Mouse (Mus musculus) limb, embryonic 12.5 days (tissue): ENCODE measurements around the gene Stambp. TPM values are rescaled to one million over a fixed set of nuclear protein-coding genes. Genes with fewer than 3 reads are reported as not detected.

Source experiments
- ATAC-seq: fragments of 200-750 bp; cut with Nextera tagmentation; 2 replicates; pipeline ENCODE4 v1.8.0; 2017; ENCODE audit warnings: low read depth, moderate TSS enrichment; ENCODE audit not compliant: insufficient number of reproducible peaks, insufficient read depth, low FRiP score, low TSS enrichment
- H3K27ac ChIP-seq: fragments of 300-500 bp; sonication (generic); 2 replicates; pipeline ENCODE4 v1.5.1; 2016; ENCODE audit warnings: mild to moderate bottlenecking, moderate library complexity
- H3K27me3 ChIP-seq: fragments of 300-500 bp; sonication (generic); 2 replicates; pipeline ENCODE4 v1.6.1; 2016; ENCODE audit warnings: mild to moderate bottlenecking, moderate library complexity
- H3K36me3 ChIP-seq: fragments of 300-500 bp; sonication (generic); 2 replicates; pipeline ENCODE4 v1.6.1; 2016; ENCODE audit warnings: mild to moderate bottlenecking, moderate library complexity
- H3K4me1 ChIP-seq: fragments of 300-500 bp; sonication (generic); replicated peaks from 2 replicates; pipeline ENCODE4 v1.6.1; 2016
- H3K4me2 ChIP-seq: fragments of 300-500 bp; sonication (generic); 2 replicates; pipeline ENCODE4 v1.6.1; 2016; ENCODE audit warnings: mild to moderate bottlenecking, moderate library complexity
- H3K4me3 ChIP-seq: fragments of 300-500 bp; sonication (generic); replicated peaks from 2 replicates; pipeline ENCODE4 v1.5.1; 2016; ENCODE audit warnings: mild to moderate bottlenecking
- H3K9ac ChIP-seq: fragments of 300-500 bp; sonication (generic); replicated peaks from 2 replicates; pipeline ENCODE4 v1.6.1; 2016; ENCODE audit warnings: mild to moderate bottlenecking, moderate library complexity
- H3K9me3 ChIP-seq: fragments of 300-500 bp; sonication (generic); 2 replicates; pipeline ENCODE4 v1.6.1; 2016; ENCODE audit warnings: mild to moderate bottlenecking, moderate library complexity
- WGBS: fragments of 180-500 bp; shearing (Covaris S2); methylation state at CpG from one replicate; pipeline ENCODE4 v1.1.7; 2016; 5-methylcytosine and 5-hydroxymethylcytosine counted together
- polyA plus RNA-seq: library from polyadenylated mRNA; unstranded; fragments of >200 nt; fragmentation: Nextera tagmentation; extraction: Ambion mirVana; gene quantifications from 2 replicates; pipeline ENCODE4 v1.2.1, GENCODE M21; 2016

Stambp gene
- polyA plus RNA-seq, 1 experiment from 2014 or later: 19.2 TPM

DNA sequence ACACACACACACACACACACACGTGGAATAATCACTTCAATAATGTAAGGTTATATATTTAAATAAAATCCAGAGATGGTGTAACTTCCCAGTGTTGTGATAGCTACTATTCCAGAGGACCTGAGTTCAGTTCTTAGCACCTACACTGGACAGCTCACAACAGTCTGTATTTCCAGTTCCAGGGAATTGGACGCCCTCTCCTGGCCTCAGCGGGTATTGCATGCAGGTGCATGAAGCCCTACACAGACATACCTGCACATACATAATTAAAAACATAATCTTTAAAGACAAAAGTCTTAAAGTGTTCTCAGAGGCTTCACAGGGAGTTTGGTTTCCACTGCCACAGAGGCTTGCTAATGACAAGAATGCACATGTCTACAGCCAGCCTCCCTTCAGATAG is 72.1 kb downstream of the Stambp start:
- H3K27me3 ChIP-seq: no peaks in the 10 kb centered on the region
- ATAC-seq: no peak
- H3K9ac ChIP-seq: no peak overlapping the region
- no peak overlapping the region for H3K27ac ChIP-seq
- H3K4me1 ChIP-seq: peaks cover 3% of the 10 kb centered on the region; the same call in 1 of the 2 replicates
- WGBS: 60% methylated on average over 3 of the region's 3 CpGs
- no peak overlapping the region for H3K4me3 ChIP-seq
- no peak overlapping the region for H3K4me2 ChIP-seq
- no peaks in the 10 kb centered on the region; the same call in 1 of the 2 replicates for H3K9me3 ChIP-seq
- peaks cover 36% of the 10 kb centered on the region for H3K36me3 ChIP-seq

- Histone ChIP-seq H3K9ac (no peak overlapping the region), H3K27me3 (no peaks in the 10 kb centered on the region), H3K36me3 (peaks cover 48% of the 10 kb centered on the region), H3K4me2 (no peak overlapping the region), H3K4me1 (no peaks in the 10 kb centered on the region), H3K9me3 (no peaks in the 10 kb centered on the region; the same call in 1 of the 2 replicates), H3K4me3 (no peak overlapping the region), H3K27ac (no peak overlapping the region)
- 93% methylated on average over 10 of the region's 10 CpGs for WGBS
- ATAC-seq: no peak
Measured at GRCm38 (mm10) chr6:83499078-83499477, 73.5 kb downstream of the Stambp start.

DNA sequence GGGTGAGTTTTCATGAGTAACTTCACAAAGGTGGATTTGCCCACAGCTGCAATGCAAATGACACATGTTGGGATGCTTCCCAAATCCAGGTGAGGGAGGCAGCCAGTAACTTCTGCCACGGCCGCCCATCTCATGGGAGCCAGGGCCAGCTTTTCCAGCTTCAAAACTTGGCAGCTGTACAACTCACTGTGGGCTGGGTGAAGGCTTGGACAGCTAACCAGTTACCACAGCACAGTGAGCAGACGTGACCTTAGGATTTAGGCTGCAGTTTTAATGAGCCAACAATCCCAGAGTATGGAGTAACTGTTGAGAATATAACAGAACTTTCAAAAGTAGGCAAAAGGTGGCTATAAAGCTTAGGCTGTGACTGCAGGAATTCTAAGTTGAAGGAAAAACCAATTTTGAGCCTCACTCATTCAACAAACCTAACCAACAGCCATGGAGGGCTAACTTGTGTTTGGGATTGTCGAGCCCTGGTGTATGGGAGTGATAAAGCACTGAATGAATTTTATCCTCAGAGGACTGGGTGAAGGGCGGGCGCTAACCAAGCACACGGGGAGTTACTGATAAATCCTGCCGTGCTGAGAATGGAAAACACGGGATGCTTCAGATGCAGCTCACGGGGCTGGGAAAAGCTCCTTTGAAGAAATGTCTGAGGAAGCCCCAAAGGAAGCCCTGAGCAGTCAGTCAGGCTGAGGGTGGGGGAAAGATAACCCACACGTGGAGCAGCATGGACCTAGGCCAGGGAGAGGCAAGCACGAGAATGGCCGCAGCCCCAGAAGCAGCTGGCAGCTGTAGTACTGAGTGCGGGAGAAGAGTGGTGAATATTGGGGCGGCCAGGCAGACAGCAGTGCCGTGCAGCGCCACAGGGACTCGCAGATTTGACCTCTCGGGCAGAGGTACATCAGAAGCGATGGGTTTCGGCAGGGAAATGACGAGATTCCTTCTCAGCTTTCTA is 75.5 kb downstream of the Stambp start:
- Histone ChIP-seq H3K27ac (no peak overlapping the region), H3K36me3 (peaks cover 60% of the 10 kb centered on the region), H3K4me1 (no peaks in the 10 kb centered on the region), H3K9ac (no peak overlapping the region), H3K4me3 (no peak overlapping the region), H3K9me3 (no peaks in the 10 kb centered on the region; the same call in 1 of the 2 replicates), H3K27me3 (no peaks in the 10 kb centered on the region), H3K4me2 (no peak overlapping the region)
- no peak for ATAC-seq
- WGBS: 88% methylated on average over 22 of the region's 22 CpGs

GRCm38 (mm10) chr6:83496009-83496752 is 76.3 kb downstream of the Stambp start:
- Histone ChIP-seq H3K9ac (no peak overlapping the region), H3K4me3 (no peak overlapping the region), H3K4me2 (no peak overlapping the region), H3K9me3 (no peaks in the 10 kb centered on the region; the same call in 1 of the 2 replicates), H3K27me3 (no peaks in the 10 kb centered on the region), H3K36me3 (peaks cover 60% of the 10 kb centered on the region), H3K27ac (no peak overlapping the region), H3K4me1 (no peaks in the 10 kb centered on the region)
- ATAC-seq: no peak
- 91% methylated on average over 9 of the region's 9 CpGs for WGBS

Other genes starting within 250 kb of the Stambp start
- 43.2 and 47.1 TPM in 2 replicates for gene Mthfd2, start 246.8 kb downstream of the Stambp start, polyA plus RNA-seq
- gene Mob1a, start 246.7 kb downstream of the Stambp start, polyA plus RNA-seq: 65.4 and 68.7 TPM in 2 replicates
- 140 TPM in 2 replicates for gene Bola3, start 223.6 kb downstream of the Stambp start, polyA plus RNA-seq
- gene Tet3, start 113.6 kb downstream of the Stambp start, polyA plus RNA-seq: 36.0 and 38.6 TPM in 2 replicates
- 77.8 and 82.5 TPM in 2 replicates for gene Dguok, start 65.8 kb downstream of the Stambp start, polyA plus RNA-seq
- 1.2 and 1.4 TPM in 2 replicates for gene Actg2, start 36.5 kb downstream of the Stambp start, polyA plus RNA-seq
- not detected in 2 replicates for gene Clec4f, start 83.5 kb upstream of the Stambp start, polyA plus RNA-seq
- not detected in 2 replicates for gene Cd207, start 105.1 kb upstream of the Stambp start, polyA plus RNA-seq
- gene Vax2, start 138.5 kb upstream of the Stambp start, polyA plus RNA-seq: 0.76 and 1.1 TPM in 2 replicates
- gene Atp6v1b1, start 170.3 kb upstream of the Stambp start, polyA plus RNA-seq: not detected in 2 replicates
- gene Ankrd53, start 189.9 kb upstream of the Stambp start, polyA plus RNA-seq: 0.23 and 0.25 TPM in 2 replicates
- 76.9 and 79.9 TPM in 2 replicates for gene Tex261, start 203.1 kb upstream of the Stambp start, polyA plus RNA-seq
- 35.3 and 36.8 TPM in 2 replicates for gene Nagk, start 222.3 kb upstream of the Stambp start, polyA plus RNA-seq